Mouse (Mus musculus) ovary, adult 2 months (tissue): ENCODE measurements around the gene Cox8c. TPM values are rescaled to one million over a fixed set of nuclear protein-coding genes. Genes with fewer than 3 reads are reported as not detected.

ENCODE experiments used
- polyA plus RNA-seq: library from polyadenylated mRNA; depleted of rRNA; stranded (reverse); fragments of >200 nt; gene quantifications from 2 replicates; pipeline ENCODE4 v1.2.3, GENCODE M21; 2012; rRNA removed

The Cox8c gene
- not detected in 2 replicates for polyA plus RNA-seq

GRCm38 (mm10) chr12:102899091-102899490 lies at the start of gene Cox8c:
TSS of gene Cox8c (plus strand) at chr12:102899316.

DNA sequence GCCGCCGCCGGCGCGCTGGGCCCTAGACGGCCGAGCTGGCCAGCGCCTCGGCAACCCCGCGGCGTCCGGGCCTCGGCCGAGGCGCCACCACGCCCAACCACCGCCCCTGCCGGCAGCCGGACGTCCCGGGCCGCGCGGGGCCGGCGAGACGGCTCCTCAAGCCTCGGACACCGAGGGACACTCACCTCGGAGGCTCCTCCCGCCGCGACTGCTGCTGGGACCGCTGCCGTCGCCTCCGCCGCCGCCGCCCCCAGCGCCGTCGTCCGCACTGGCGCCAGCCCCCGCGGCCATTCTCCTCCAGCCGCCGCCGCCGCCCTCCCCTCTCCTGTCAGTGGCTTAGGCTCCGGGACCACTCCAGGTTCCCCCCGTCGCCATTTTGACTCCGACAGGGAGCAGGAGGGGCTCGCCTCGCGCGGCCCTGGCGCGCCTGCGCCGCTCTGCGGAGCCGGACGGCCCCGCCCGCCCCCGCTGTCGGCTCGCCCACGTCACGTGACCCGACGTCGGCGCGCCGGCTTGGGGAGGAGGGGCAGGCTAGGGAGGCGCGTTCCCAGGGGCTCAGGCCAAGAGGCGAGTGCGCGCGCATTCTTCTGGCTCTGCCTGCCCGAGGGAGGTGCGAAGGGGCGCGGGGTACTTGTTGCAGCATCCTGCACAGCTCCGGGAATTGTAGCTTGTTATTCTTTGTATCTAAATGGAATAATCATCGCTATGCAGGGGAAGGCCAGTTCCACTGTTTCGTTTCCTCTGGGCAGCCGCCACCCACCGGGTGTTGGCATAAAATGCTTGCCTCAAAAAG lies 20.9 kb upstream of the Cox8c start, which contains the start of gene Btbd7:
Gene Btbd7 (minus strand): TSS at position 441 of the 793 bp plus-strand sequence.

GRCm38 (mm10) chr12:102948778-102949394 lies 49.8 kb downstream of the Cox8c start, which contains the start of gene Unc79:
TSS of gene Unc79 (plus strand) at chr12:102948859.

Other genes starting within 250 kb of the Cox8c start
- gene Itpk1, start 194.4 kb upstream of the Cox8c start, polyA plus RNA-seq, result 39.0 and 43.3 TPM in 2 replicates
- 0.67 and 0.68 TPM in 2 replicates for gene Moap1, start 155.7 kb upstream of the Cox8c start, polyA plus RNA-seq
- 3.2 and 3.4 TPM in 2 replicates for gene Tmem251, start 155.6 kb upstream of the Cox8c start, polyA plus RNA-seq
- 0.77 and 1.1 TPM in 2 replicates for gene Gm28051, start 141.6 kb upstream of the Cox8c start, polyA plus RNA-seq
- 13.7 and 14.7 TPM in 2 replicates for gene Gon7, start 141.5 kb upstream of the Cox8c start, polyA plus RNA-seq
- 12.0 and 13.9 TPM in 2 replicates for gene Ubr7, start 141.3 kb upstream of the Cox8c start, polyA plus RNA-seq
- 1.9 and 2.3 TPM in 2 replicates for gene Gm20604, start 140.6 kb upstream of the Cox8c start, polyA plus RNA-seq
- gene Btbd7, start 20.8 kb upstream of the Cox8c start, polyA plus RNA-seq, result 22.4 and 25.4 TPM in 2 replicates
- 1.2 and 1.4 TPM in 2 replicates for gene Unc79, start 49.5 kb downstream of the Cox8c start, polyA plus RNA-seq